Mouse (Mus musculus) spleen, adult 2 months (tissue): ENCODE measurements at regions not wholly inside any gene's neighbourhood (a gene's known extent, or its start where the extent isn't known, plus 50 kb on each side); places are given as distances from the start of the nearest gene placed in this dataset.

Experiments used
- DNase-seq, 2 experiments: peaks; one replicate each; pipeline versions ENCODE4 v3.0.0 to v3.0.0-alpha.2; 2012 to 2021; ENCODE audit warnings: low spot score in 2 of 2, low read depth in 1 of 2
- H3K27ac ChIP-seq: fragments of 200-500 bp; 2 replicates; pipeline ENCODE4 v1.5.1; 2012; ENCODE audit warnings: low read length, inconsistent platforms; ENCODE audit not compliant: insufficient read depth
- H3K27me3 ChIP-seq: fragments of 200-500 bp; 2 replicates; pipeline ENCODE4 v1.6.1; 2012; ENCODE audit warnings: mild to moderate bottlenecking, moderate library complexity, low read length, inconsistent platforms; ENCODE audit not compliant: control insufficient read depth, insufficient read depth
- H3K36me3 ChIP-seq: fragments of 200-500 bp; 2 replicates; pipeline ENCODE4 v1.6.1; 2012; ENCODE audit warnings: mild to moderate bottlenecking, low read length, inconsistent platforms; ENCODE audit not compliant: control insufficient read depth, insufficient read depth
- H3K4me1 ChIP-seq: fragments of 200-500 bp; 2 replicates; pipeline ENCODE4 v1.6.1; 2011; ENCODE audit warnings: inconsistent platforms; ENCODE audit not compliant: control insufficient read depth, insufficient read depth, insufficient read length
- H3K4me3 ChIP-seq: fragments of 200-500 bp; 2 replicates; pipeline ENCODE4 v1.5.1; 2011; ENCODE audit warnings: mild to moderate bottlenecking, inconsistent platforms; ENCODE audit not compliant: insufficient read depth, insufficient read length; ENCODE audit errors: extremely low read depth
- CTCF ChIP-seq: fragments of 200-500 bp; IDR thresholded peaks from 2 replicates; pipeline ENCODE4 v1.5.1; 2011; ENCODE audit warnings: mild to moderate bottlenecking, inconsistent platforms; ENCODE audit not compliant: insufficient read depth, insufficient read length, insufficient replicate concordance; ENCODE audit errors: extremely low read depth
- POLR2A ChIP-seq: fragments of 200-500 bp; IDR thresholded peaks from 2 replicates; pipeline ENCODE4 v1.6.1; 2011; ENCODE audit warnings: low read depth, low read length, inconsistent platforms
- WGBS: fragments of 180-500 bp; shearing (Covaris S2); methylation state at CpG from one replicate; pipeline ENCODE4 v1.1.7; 2018; 5-methylcytosine and 5-hydroxymethylcytosine counted together

DNA sequence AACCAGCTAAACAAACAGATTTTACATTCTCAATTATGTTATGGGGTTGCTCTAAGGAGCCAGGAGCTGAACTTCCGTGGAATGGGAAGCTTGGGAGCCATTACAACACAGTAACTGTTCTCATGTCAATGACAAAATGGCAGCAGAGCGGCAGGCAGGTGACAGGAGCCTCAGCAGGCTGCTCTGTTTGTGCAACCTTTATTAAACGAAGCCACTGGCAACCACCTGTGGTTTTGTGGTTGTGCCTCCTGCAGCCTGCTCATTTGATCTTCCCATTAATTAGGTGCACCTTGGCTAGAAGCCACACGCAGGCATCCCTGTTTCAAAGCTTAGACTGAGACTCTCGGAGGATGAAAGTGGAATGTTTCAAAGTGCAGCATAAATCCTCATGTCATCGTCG is 457.5 kb upstream of the Igfbp7 start:
- H3K27me3 ChIP-seq = no peaks in the 10 kb centered on the region
- no peak overlapping the region for H3K27ac ChIP-seq
- H3K36me3 ChIP-seq = no peaks in the 10 kb centered on the region
- 70% methylated on average over 7 of the region's 7 CpGs for WGBS
- TF ChIP-seq POLR2A = no peak
- no peak for TF ChIP-seq CTCF
- H3K4me3 ChIP-seq = no peak overlapping the region
- no peaks in the 10 kb centered on the region for H3K4me1 ChIP-seq
- no peak for DNase-seq

DNA sequence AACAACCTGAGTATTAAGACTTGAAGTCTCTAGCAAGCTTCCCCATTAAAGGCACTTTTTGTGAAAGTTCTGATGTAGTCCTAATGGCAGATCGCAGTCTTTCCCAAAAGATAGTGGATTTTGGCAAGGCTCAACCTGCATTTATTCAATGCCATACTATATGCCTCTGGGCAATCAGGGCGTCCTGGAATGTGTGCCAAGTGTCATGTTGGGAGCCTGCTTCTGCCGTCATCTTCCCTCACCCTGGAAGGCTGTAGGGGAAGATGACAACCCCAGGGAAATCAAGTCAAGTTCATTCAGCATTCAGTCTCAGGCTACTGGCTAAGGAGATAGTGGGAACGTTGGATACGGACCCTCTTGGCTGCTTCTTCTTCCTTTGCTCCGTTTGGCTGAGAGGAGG is 447.4 kb upstream of the Igfbp7 start:
- no peaks in the 10 kb centered on the region for H3K36me3 ChIP-seq
- DNase-seq = no peak
- TF ChIP-seq POLR2A = no peak
- no peak for TF ChIP-seq CTCF
- H3K4me1 ChIP-seq = no peaks in the 10 kb centered on the region
- H3K4me3 ChIP-seq = no peak overlapping the region
- no peak overlapping the region for H3K27ac ChIP-seq
- WGBS = 80% methylated on average over 6 of the region's 6 CpGs
- no peaks in the 10 kb centered on the region for H3K27me3 ChIP-seq

DNA sequence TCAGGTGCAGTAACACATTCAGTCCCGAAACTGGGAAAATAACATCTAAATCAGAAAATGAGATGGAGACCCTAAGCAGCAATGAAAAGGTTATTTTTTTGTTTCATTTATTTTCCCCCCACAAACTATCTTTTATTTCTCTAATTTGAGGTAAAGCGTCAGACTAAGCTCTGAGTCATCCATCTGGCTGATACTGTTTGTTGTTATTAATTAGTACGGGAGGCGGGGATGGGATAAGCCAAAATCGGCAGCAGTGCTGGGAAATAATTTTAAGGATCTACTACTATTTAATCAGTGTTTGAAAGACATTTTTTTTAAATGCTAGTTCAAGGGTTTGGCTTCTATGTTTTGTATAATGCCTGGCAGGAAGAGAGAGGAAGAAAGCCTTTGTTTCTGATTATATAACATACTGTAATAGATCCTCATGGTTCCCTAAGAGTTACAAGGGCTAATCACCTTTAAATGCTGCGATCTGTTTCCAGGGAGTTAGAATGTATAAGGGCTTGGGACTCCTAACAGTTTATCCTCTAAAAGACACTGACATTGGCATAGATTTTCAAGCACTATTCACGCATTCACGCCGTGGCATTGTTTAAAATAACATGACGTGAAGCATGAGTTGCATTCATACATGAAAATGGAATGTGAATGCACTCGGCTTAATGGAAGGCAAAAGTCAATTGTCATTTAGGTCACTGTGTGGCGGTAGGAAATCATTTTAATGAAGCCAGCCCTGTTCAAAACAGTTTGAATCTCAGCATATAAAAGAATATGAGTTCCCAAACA is 446.4 kb upstream of the Igfbp7 start:
- Histone ChIP-seq H3K27me3 (no peaks in the 10 kb centered on the region), H3K4me1 (no peaks in the 10 kb centered on the region), H3K27ac (no peak overlapping the region), H3K36me3 (no peaks in the 10 kb centered on the region), H3K4me3 (no peak overlapping the region)
- TF ChIP-seq POLR2A (no peak), CTCF (no peak)
- WGBS = 87% methylated on average over 12 of the region's 12 CpGs
- no peak for DNase-seq

DNA sequence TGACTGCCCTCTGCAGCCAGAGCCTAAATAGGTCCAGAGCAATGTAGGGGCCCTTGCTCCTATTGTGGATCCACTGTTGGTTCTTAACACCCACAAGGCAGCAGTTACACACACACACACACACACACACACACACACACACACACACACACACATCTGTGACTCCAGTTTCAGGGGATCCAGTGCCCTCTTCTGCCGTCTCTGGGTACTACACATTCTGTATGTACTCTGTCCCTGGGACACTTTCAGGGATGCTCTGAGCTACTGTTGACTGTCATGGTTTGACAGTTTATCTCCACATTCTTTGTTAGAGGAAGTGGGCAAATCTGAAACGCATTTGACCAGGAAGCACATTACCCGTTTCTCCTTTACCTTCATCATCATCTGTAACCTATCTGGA is 443.8 kb upstream of the Igfbp7 start:
- Histone ChIP-seq H3K27ac (no peak overlapping the region), H3K4me1 (no peaks in the 10 kb centered on the region), H3K27me3 (no peaks in the 10 kb centered on the region), H3K4me3 (no peak overlapping the region), H3K36me3 (no peaks in the 10 kb centered on the region)
- WGBS = 86% methylated on average over 3 of the region's 3 CpGs
- TF ChIP-seq CTCF (no peak), POLR2A (no peak)
- DNase-seq = no peak

DNA sequence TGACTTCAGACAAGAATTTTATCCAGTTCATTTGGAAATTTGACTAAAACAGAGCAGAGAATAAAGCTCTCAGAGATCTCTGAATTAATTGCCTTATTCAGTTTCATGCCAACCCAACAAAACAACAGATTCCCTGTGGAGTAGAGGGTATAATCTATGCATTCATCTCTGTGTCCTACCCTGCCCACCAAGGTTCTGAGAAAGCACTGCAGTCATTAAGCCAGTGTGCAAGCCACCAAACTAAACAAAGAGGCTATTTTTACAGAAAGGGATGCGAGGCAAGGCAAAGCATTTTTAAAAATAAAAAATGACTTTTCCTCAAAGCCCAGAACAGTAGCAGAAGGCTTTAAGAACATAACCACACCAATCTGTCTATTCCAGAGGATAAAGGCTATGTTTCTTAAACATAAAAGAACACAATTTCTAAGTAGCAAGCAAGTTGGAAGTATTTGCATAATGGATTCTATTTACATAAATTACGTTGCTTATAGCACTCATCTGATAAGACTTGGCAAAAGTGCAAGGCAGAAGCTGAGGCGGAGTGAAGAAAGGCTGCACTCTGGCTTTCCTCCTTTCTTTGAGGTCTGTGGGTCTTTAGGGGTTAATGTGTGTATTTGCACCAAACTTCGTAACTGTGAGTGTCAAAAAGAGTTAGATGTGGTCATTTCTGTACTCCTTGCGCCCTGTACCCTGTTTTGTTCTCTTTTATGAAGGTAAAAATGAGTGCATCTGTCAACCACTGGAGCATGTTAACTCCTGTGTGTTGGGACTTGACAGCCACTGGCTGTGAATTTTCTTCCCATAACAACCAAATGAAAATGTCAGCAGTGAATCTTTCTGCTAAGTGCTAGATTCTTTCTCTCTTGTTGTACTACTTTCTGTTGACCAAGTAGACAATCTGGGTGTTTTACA is 430.6 kb upstream of the Igfbp7 start:
- Histone ChIP-seq H3K27ac (no peak overlapping the region), H3K36me3 (no peaks in the 10 kb centered on the region), H3K4me1 (no peaks in the 10 kb centered on the region), H3K27me3 (no peaks in the 10 kb centered on the region), H3K4me3 (no peak overlapping the region)
- TF ChIP-seq POLR2A (no peak), CTCF (no peak)
- DNase-seq = no peak
- WGBS = 70% methylated on average over 5 of the region's 5 CpGs

DNA sequence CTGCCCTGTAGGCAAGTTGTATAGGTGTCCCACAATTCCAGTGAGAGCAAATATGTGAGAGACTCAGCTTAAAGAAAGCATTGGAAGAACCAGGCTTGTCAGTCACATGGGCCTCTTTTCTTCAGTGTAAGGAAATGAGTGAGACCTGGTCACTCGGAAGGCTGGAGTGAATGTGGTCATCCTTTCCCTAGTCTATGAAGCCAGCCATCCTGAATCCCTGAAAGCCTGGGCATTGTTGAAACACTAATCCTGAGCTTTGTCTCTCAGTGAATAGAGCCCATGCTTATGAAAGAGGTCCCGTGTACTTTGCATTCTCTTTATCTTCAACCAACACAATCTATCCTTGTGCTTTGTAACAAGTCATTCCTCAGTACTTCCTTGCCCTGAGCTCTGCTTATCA is 420.1 kb upstream of the Igfbp7 start:
- H3K36me3 ChIP-seq = no peaks in the 10 kb centered on the region
- H3K27ac ChIP-seq = no peak overlapping the region
- TF ChIP-seq CTCF (no peak), POLR2A (no peak)
- DNase-seq = no peak
- 90% methylated on average over 2 of the region's 2 CpGs for WGBS
- H3K4me3 ChIP-seq = no peak overlapping the region
- H3K4me1 ChIP-seq = no peaks in the 10 kb centered on the region
- no peaks in the 10 kb centered on the region for H3K27me3 ChIP-seq
